Mouse (Mus musculus) adrenal gland, adult 2 months (tissue): ENCODE results near the gene Tgm3. TPM values are rescaled to one million over a fixed set of nuclear protein-coding genes. Genes with fewer than 3 reads are reported as not detected.

ENCODE experiments used
- DNase-seq: peaks from one replicate; pipeline ENCODE4 v3.0.0; 2021
- long read RNA-seq: library from polyadenylated mRNA; stranded (forward); transcript quantifications from one replicate; pipeline ENCODE4 v2.0.0, GENCODE M21; 2021
- polyA plus RNA-seq: library from polyadenylated mRNA; depleted of rRNA; stranded (reverse); fragments of >200 nt; gene quantifications from 2 replicates; pipeline ENCODE4 v1.2.3, GENCODE M21; 2012; rRNA removed
- total RNA-seq, 2 experiments: library from RNA; stranded (reverse); gene quantifications; 2 replicates each; pipeline ENCODE4 v1.2.3; 2021

The Tgm3 gene
- total RNA-seq: 1 to 10 TPM in 1 of 2 experiments, under 1 TPM in 1; 0.48 to 3.3 TPM
- polyA plus RNA-seq: 0.65 and 1.2 TPM in 2 replicates
- long read RNA-seq: 0 reads

GRCm38 (mm10) chr2:130012026-130012425 lies at the start of gene Tgm3:
Gene Tgm3 (plus strand): TSS chr2:130012349.
- no peak for DNase-seq

GRCm38 (mm10) chr2:129980608-129981007 lies 31.5 kb upstream of the Tgm3 start:
- no peak for DNase-seq

GRCm38 (mm10) chr2:129987527-129988045 lies 24.6 kb upstream of the Tgm3 start:
- DNase-seq: no peak

GRCm38 (mm10) chr2:129989646-129990045 lies 22.5 kb upstream of the Tgm3 start:
- DNase-seq: no peak

DNA sequence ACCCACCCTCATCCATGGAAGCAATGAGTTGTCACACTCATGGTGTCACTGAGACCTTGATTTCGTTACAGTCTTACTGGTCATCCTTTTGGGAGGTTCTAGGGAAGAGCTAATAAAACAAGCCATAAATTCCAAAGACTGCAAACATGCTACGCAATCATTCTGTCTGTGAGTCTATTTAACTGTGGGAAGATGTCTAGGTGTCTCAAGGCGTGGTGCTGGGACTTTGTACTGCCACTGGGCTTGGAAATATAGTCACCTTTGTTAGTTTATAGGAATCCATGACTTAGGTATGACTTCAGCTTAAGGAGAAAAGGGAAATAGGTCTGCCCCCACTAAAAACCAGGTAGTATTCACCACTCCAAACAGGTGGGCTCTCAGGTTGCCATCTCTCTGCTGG lies 17.7 kb upstream of the Tgm3 start:
- no peak for DNase-seq

DNA sequence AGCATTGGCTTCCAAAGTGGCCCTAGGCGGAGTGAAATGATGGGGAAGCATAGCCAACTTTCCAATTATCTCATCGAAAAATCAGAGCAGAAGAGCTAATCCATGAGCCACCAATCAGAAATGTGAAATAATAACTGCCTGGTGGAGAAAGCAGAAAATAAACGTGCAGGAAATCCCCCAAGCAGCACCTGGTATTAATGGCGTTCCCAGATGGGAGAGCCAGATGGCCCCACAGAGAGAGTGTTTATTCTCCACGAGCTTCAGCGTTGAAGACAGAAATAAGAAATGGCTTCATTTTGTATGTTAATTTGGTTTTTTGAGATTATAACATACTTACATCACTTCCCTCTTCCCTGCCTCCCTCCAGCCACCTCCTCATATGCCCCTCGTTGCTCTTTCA lies 13.7 kb upstream of the Tgm3 start:
- no peak for DNase-seq

- no peak for DNase-seq
Observed at GRCm38 (mm10) chr2:129999296-129999695, 12.9 kb upstream of the Tgm3 start.

DNA sequence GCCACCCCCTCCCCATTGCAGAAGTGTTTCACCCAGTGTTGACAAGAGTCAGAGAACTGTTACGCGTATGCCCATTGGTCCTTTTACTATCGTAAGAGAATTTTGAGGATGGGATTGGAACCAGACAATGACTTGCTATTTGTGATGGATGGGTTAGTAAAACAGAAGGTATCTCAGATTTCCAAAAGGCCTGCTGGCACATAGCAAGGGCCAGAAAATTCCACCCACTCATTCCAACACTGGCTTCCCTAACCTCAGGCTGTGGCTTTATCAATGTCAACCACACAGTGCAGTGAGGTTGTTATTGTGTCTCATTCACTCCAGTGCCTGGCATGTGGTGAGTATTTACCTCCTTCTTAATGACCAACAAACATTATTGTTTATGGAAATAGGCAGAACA lies 11.5 kb upstream of the Tgm3 start:
- DNase-seq: no peak

DNA sequence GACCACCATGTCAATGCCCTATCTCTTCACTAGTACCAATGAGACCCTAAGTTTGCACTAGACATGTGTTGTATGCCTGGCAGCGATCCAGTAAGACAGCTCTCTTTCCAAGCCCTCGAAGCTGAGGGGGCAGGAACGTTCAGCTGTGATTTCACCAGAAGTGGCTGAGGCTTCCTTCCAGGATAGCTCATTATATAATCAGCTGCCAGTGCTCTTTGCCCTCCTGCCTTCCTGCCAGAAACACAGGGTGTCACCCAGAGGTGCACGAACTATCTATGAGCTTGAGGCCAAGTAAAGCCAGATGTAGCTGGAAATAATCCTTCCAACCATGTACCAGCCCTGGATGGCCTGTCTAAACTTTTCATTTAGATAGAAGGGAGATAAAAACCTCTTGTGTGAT lies 8.1 kb upstream of the Tgm3 start:
- peak; percentile 29 for DNase-seq

GRCm38 (mm10) chr2:130009371-130009770 lies 2.8 kb upstream of the Tgm3 start:
- no peak for DNase-seq

GRCm38 (mm10) chr2:130013646-130014045 lies 1.5 kb downstream of the Tgm3 start:
- no peak for DNase-seq

DNA sequence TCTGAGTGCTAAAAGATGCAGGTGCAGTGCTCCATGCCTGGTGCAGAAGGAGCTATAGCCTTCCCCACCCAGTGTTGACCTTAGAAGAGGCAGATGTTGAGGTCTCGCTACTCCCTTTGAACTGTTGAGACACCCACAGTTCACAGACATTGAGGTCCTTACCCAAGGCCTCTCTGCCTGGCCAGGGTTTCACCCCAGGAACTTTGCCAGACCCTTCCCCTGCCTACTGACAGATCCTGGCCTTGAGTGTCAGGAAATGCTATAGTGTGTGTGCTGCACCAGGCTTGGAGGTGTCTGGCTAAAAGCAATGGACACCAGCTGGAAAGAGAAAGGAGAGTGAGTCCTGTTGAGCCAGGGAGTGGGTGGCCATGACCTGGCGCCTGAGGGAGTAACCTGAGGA lies 3.0 kb downstream of the Tgm3 start:
- DNase-seq: peak; percentile 85

DNA sequence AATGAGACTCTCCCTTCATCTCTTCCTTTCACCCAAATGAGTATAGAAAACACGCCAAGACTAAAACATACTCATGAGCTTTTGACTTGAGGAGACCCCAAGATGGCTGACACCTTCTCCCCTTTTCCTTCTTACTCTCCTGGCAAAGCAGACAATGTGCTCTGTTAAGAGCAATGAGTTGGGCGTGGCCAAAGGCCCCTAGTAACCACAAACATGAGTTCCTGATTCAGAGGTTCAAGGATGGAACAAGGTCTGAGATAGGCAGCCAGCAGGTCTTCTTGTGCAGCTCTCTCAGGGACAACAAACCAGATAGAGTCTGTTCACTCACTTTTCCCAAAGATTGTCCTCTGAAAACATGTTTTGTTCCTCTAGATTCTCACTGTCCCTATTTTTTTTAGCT lies 5.9 kb downstream of the Tgm3 start:
- no peak for DNase-seq

DNA sequence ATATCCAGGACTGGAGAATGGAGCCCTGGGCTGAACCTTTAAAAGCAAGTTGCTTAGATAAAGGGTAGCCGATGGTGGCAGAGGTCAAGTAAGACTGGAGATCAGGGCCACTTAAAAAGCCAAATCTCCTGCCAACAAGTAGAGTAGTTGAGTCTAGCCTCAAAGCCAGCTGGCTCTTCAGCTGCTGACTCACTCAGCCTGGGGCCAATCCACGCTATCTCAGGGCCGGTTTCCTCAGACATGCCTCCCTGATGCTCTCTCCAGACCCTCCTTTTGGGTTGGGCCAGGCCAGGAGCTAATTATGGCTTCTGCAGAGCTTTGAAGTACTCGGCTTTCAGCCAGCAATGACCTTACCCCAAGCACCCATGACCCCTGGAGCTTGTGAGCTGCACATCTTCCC lies 15.7 kb downstream of the Tgm3 start:
- peak; percentile 71 for DNase-seq

DNA sequence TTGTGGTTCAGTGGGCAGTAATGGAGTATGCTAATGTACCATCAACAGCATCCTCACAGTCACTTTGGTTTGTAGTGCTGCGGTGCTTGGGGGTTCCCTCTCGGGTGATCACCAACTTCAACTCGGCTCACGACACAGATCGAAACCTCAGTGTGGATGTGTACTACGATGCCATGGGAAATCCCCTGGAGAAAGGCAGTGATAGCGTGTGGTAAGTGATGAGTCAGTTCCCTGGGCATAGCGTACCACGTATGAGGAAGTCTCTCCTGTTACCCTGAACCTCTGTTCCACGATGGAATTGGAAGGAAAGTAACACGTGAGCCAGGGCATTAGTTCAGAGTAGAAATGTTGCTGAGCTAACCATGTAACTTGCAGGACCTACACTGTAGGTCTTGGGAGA lies 17.7 kb downstream of the Tgm3 start:
- DNase-seq: no peak

DNA sequence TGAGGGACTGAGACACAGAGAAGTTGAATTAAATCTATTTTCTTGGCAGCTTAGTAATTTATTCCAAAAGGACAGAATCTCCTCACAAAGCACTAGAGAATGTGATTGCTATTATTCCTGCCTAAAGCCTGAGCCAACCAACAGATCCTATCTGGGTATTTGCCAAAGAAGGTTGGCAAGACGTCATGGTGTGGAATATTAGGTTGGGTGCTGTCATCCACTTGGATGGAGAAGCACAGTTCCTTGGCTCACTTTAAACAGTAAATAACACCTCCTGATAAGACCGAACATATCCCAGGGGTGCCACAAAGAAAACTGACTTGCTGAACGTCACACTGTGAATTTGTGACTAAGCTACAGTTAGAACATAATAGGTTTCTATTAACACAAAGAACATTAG lies 20.5 kb downstream of the Tgm3 start:
- no peak for DNase-seq

DNA sequence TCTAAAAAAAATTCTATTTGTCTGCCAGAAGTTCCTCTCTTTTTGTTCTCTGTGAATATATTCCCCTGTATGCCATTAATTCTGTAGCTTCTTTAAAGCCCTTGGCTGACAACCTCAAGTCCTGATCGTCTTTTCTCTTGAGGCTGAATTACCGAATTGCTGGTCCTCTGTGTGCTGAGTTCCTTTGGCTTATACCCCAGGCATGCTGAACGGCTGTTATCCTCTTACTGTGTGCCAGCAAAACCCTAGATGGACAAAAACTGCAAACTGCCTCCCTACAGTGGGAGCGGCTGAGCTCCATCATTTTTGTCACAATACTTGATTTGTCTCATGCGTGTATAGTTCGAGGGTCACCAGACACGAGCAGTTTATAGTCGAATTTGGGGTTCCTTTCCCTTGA lies 24.7 kb downstream of the Tgm3 start:
- no peak for DNase-seq

DNA sequence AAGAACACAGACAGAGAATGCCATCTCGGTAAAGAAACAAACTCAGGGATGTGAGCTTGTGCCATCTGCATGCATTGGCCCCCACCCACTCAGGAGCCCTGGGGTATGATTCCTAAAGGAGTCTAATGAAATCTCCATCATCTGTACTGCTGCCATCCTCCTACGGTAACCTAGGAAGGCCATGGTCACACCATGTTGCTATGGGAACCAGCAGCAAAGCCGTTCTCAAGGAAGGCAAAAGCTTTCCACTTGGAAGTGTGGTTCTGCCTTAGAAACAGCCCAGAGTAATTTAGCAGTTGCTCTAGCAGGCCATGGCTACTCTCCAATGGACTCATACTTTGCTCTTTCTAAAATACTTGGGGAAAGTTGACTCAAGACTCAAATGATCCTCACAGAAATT lies 26.8 kb downstream of the Tgm3 start:
- no peak for DNase-seq

DNA sequence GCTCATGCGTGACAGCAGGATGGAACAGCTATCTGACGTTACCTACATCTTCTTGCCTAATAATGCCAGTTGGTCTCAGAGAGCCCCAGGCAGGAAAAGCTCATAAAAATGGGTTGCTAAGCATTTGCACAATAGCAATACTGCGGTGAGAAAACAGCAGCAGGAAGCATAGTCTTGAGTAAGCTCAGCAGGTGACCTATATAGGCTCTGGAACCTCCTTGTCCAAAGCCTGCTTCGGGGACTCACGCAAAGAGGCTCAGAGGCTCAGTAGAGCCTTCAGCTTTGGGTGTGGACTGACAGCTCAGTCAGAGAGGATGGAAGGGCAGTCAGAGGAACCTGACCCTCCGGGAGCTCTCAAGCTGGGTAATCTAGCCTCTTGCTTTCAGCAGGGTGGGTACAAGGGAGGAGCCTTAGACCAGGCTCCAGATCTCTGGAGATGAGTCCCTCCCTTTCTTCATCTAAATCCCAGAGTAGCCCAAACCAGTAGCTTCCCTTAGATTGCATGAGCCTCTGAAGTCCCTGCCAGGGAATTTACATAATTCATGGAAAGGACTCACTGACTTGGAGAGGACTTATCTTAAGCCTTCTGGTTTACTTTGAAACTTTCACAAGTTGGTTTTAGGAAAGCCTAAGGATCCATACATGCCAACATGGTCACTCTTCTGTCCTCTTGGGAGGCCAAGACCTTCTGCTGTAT lies 28.2 kb downstream of the Tgm3 start:
- peak; percentile 27 for DNase-seq

DNA sequence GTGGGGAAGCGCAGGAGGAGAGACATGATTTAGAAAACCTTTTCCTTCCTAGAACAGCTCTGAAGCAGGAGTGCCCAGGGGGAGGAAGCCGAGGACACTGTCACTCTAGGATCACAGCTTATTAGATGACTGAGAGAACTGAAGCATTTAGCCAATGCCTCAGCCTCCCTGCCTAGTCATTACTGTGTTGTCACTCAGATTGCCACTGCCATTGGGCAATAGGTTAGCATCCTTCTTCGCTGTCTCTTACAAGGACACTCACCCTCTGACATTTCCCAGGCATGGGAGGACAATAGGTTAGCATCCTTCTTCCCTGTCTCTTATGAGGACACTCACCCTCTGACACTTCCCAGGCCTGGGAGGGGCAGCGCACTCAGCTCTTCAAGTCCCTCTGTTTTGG lies 31.7 kb downstream of the Tgm3 start:
- peak; percentile 79 for DNase-seq

DNA sequence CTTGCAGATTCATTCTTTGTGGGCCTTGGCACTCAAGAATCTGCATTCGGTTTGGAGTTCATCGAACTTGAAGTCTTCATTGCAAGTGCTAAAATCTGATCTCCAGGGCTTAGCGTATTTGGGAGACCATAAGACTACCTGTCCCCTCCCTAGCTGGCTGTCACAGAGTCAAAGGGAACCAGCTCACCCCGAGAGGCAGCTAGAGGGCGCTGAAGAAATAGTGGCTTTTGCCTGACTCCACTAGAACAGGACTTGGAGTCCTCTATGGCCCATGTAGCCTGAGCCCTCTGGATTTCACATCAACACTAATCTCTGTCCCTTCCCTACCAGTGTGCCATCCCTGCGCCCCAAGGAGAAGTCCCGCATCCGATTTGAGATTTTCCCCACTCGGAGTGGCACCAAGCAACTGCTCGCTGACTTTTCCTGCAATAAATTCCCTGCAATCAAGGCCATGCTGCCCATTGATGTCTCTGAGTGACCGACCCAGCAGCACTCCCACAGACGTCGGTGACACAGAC lies 35.8 kb downstream of the Tgm3 start:
- DNase-seq: peak; percentile 40

DNA sequence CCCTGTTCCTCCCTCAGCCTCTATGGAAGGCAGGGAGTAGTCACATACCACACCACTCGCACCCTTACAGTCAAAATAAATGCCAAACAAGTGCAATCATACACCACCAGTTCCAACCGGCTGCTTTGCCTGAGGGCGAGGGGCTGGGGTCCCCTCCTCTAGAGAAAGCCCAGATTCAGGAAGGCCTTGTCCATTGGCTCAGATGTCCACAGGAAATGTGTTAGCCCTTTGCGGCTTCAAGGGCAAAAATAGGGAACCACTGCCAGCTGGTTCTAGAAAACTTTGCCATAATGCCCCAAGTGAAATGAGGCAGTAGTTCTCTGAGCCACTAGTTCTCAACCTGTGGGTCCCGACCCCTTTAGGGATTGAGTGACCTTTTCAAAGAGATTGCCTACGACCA lies 36.6 kb downstream of the Tgm3 start:
- DNase-seq: no peak

DNA sequence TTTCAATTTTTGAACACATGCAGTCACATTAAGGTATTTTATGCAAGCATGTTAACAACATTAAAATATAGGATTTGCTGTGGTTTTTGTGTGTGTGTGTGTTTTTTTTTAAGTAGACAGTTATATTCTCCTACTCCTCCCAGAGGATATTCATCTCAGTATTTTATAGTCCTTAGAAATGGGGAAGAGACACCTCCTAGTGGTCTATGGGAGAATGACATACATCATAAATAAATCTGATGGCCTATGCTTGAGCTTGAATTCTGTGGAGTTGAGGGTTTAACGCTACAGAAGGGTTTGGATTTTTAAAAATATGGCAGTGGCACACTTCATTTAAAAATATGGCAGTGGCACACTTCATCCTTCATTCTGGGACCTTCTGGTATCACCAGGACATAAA lies 46.0 kb downstream of the Tgm3 start:
- no peak for DNase-seq

GRCm38 (mm10) chr2:130068228-130068627 lies 56.1 kb downstream of the Tgm3 start:
- peak; percentile 34 for DNase-seq
